Mouse (Mus musculus) CD8-positive naive resting alpha-beta T cell, adult 57 days (primary cell): ENCODE data around the gene Acsl4. TPM values are rescaled to one million over a fixed set of nuclear protein-coding genes. Genes with fewer than 3 reads are reported as not detected.

Experiments used
- total RNA-seq: library from RNA; stranded (reverse); gene quantifications from one replicate; pipeline ENCODE4 v1.2.4, GENCODE M21; 2023

Gene Acsl4
- 28.4 TPM for total RNA-seq

GRCm38 (mm10) chrX:142390247-142390908 is at the start of gene Acsl4:
Acsl4 (minus strand) TSS chrX:142390535.

GRCm38 (mm10) chrX:142305869-142306581 is 84.3 kb downstream of the Acsl4 start, which contains the start of gene Kcne1l:
Kcne1l (minus strand) TSS chrX:142306294.

Other genes starting within 250 kb of the Acsl4 start
- gene Gucy2f, start 193.6 kb downstream of the Acsl4 start, total RNA-seq = not detected
- gene Nxt2, start 163.8 kb downstream of the Acsl4 start, total RNA-seq = 3.6 TPM
- not detected for gene Kcne1l, start 84.2 kb downstream of the Acsl4 start, total RNA-seq